Mouse (Mus musculus) liver, embryonic 14.5 days (tissue): ENCODE results near the gene Ldlr.

ENCODE experiments used
- CTCF ChIP-seq: IDR thresholded peaks from 2 replicates; pipeline ENCODE4 v1.5.1; 2016; ENCODE audit warnings: antibody characterized with exemption, low read depth, control low read depth
- EP300 ChIP-seq: IDR thresholded peaks from 2 replicates; pipeline ENCODE4 v1.6.1; 2016; ENCODE audit warnings: antibody characterized with exemption, low read depth

GRCm38 (mm10) chr9:21752252-21752792 lies 29.0 kb downstream of the Ldlr start:
- no peak for TF ChIP-seq CTCF
- TF ChIP-seq EP300 = no peak
